Mouse (Mus musculus): Measurements from ENCODE around the gene Aqp12. TPM values are rescaled to one million over a fixed set of nuclear protein-coding genes. Genes with fewer than 3 reads are reported as not detected.
A peak's percentile ranks its signal among the peaks of the same experiment; 100 is the strongest.

Gene Aqp12
- total and polyA plus RNA-seq, 2 experiments: 0.37 TPM; not detected in 1

DNA sequence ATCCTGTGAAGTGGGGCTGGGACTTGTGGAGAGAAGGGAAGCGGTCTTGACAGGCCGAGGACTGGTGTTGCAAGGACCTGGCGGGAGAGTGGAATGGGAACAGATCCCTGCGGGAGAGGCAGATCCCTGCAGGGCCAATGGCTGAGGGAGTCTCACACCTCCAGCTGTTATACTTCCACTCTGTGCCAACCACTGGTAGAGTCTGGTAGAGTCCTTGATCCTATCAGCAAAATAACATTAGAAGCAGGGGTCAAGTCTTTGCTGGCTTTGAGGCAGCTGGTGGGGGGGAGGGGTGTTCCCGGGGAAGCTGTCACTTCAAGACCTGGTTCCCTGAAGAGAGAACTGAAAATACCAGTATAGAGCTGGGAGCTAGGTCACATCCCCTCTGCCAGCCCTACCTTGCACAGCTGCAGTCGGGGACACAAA lies 30.0 kb upstream of the Aqp12 start:
- H3K4me3 ChIP-seq (ENCODE audit: insufficient read depth, low read depth, low read length): no peak overlapping the region
- no peak overlapping the region for H3K9ac ChIP-seq (ENCODE audit: low read depth, low read length)
- no peaks in the 10 kb centered on the region for H3K36me3 ChIP-seq (ENCODE audit: control insufficient read depth, insufficient read depth, low read length)
- H3K79me2 ChIP-seq (ENCODE audit: control insufficient read depth, insufficient read depth, low read length): no peaks in the 10 kb centered on the region
- H3K27ac ChIP-seq (replicated peaks; ENCODE audit: insufficient read depth, low read depth, low read length): no peak overlapping the region
- no peak for DNase-seq (ENCODE audit: extremely low read depth, low read depth, low spot score)
- TF ChIP-seq CTCF (IDR thresholded peaks at IDR 0.05; ENCODE audit: low read depth, low read length) (no peak), POLR2A (IDR thresholded peaks at IDR 0.05; ENCODE audit: extremely low read depth, insufficient read depth, low read length) (no peak)
- H3K4me1 ChIP-seq (ENCODE audit: control insufficient read depth, insufficient read depth, low read length): no peaks in the 10 kb centered on the region
- H3K27me3 ChIP-seq (ENCODE audit: control insufficient read depth, insufficient read depth, low read length): no peaks in the 10 kb centered on the region
- WGBS: 73% methylated on average over 6 of the region's 6 CpGs

DNA sequence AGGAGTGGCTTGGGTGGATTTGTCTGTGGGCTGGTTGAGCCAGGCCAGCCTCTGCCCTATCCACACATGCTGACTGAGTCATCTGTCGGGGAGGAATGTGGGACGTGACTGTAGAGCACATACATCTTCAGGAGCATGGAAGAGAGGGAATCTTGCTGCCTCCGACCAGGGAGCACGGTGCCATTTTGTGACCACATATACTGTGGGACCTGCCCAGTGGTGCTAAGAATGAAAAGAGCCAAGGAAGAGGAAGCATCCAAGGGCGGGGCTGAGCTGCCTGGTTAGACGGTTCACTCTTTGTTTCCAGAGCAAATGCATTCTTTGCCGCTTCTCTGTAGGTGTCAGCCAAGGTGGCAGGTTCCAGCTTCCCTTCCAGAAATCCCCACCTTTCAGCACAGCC lies 27.5 kb upstream of the Aqp12 start:
- DNase-seq (ENCODE audit: extremely low read depth, low read depth, low spot score): no peak
- H3K79me2 ChIP-seq (ENCODE audit: control insufficient read depth, insufficient read depth, low read length): no peaks in the 10 kb centered on the region
- WGBS: 59% methylated on average over 7 of the region's 7 CpGs

DNA sequence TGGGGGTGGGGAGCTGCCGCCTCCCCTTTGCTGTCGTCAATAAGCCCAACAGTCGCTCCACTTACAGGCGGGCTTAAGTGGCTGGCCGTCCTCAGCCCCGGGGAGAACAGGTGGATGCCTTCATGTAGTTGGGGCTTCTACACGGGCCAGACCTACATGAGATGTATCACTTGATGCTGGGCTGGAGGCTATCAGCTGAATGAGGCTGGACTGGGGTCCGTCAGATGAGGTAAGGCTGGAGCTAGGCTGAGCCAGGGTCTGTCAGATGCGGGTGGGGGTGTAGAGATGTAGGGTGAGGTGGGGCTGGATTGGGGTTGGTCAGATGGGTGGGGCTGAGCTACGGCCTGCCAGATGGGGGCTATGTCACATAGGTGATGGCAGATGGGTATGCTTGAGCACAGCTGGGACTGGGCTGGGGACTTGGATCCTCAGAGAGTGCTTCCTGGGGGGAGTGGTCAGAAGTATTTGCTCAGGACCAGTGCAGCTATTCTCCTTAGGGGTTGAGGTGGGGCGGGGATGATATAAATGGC lies 27.0 kb upstream of the Aqp12 start:
- Histone ChIP-seq H3K79me2 (ENCODE audit: control insufficient read depth, insufficient read depth, low read length) (no peaks in the 10 kb centered on the region), H3K27ac (replicated peaks; ENCODE audit: insufficient read depth, low read depth, low read length) (no peak overlapping the region)
- 42% methylated on average over 11 of the region's 11 CpGs for WGBS

More for the DNA sequence above, 27.5 kb upstream of the Aqp12 start:
- Histone ChIP-seq H3K4me1 (ENCODE audit: control insufficient read depth, insufficient read depth, low read length) (no peaks in the 10 kb centered on the region), H3K27me3 (ENCODE audit: control insufficient read depth, insufficient read depth, low read length) (no peaks in the 10 kb centered on the region), H3K36me3 (ENCODE audit: control insufficient read depth, insufficient read depth, low read length) (no peaks in the 10 kb centered on the region), H3K4me3 (ENCODE audit: insufficient read depth, low read depth, low read length) (no peak overlapping the region), H3K9ac (ENCODE audit: low read depth, low read length) (no peak overlapping the region), H3K27ac (replicated peaks; ENCODE audit: insufficient read depth, low read depth, low read length) (no peak overlapping the region)
- TF ChIP-seq POLR2A (IDR thresholded peaks at IDR 0.05; ENCODE audit: extremely low read depth, insufficient read depth, low read length) (no peak), CTCF (IDR thresholded peaks at IDR 0.05; ENCODE audit: low read depth, low read length) (no peak)

DNA sequence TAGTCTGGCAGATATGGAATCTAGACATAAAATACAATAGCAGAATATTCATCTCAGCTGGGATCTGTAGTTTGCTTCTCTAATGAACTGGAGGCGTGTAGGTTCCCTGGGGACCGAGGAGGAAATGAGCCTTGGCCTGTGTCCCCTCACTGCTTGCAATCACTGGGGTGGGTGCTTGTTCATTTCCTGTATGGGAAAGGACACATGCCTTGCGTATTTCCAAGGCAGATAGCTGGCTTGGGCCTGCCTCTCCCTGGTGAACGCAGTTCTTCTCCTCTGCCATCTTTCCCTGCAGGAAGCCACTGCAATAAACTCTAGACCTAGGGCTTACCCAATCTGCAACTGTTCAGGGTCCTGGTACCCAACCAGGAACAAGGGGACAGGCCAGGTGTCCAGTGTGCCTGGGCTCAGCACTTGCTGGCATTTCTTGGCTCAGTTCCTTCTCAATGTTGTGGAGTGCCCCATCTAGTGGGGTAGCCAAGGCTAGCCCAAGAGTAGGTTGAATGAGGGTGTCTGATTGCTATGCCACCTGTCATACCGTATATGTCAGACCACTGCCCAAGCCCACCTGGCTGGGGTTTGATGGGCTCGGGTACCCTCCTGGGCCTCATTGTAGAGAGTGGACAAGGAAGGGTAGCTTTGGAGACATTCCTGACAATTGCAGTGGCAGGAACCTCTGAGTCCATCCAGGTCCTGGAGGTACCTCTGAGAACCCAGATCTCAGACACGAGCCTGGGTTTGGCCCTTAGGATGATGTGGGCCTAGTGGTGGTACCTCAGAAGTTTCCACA lies 24.9 kb upstream of the Aqp12 start:
- H3K79me2 ChIP-seq (ENCODE audit: control insufficient read depth, insufficient read depth, low read length): no peaks in the 10 kb centered on the region
- H3K9ac ChIP-seq (ENCODE audit: low read depth, low read length): no peak overlapping the region
- H3K27ac ChIP-seq (replicated peaks; ENCODE audit: insufficient read depth, low read depth, low read length): peak overlapping the region; percentile 52
- no peaks in the 10 kb centered on the region for H3K36me3 ChIP-seq (ENCODE audit: control insufficient read depth, insufficient read depth, low read length)
- H3K4me1 ChIP-seq (ENCODE audit: control insufficient read depth, insufficient read depth, low read length): no peaks in the 10 kb centered on the region
- H3K27me3 ChIP-seq (ENCODE audit: control insufficient read depth, insufficient read depth, low read length): no peaks in the 10 kb centered on the region
- no peak for DNase-seq (ENCODE audit: extremely low read depth, low read depth, low spot score)
- H3K4me3 ChIP-seq (ENCODE audit: insufficient read depth, low read depth, low read length): no peak overlapping the region
- TF ChIP-seq POLR2A (IDR thresholded peaks at IDR 0.05; ENCODE audit: extremely low read depth, insufficient read depth, low read length) (no peak), CTCF (IDR thresholded peaks at IDR 0.05; ENCODE audit: low read depth, low read length) (no peak)
- WGBS: 75% methylated on average over 7 of the region's 7 CpGs

More for the DNA sequence above, 27.0 kb upstream of the Aqp12 start:
- no peak for DNase-seq (ENCODE audit: extremely low read depth, low read depth, low spot score)
- Histone ChIP-seq H3K4me1 (ENCODE audit: control insufficient read depth, insufficient read depth, low read length) (no peaks in the 10 kb centered on the region), H3K36me3 (ENCODE audit: control insufficient read depth, insufficient read depth, low read length) (no peaks in the 10 kb centered on the region), H3K9ac (ENCODE audit: low read depth, low read length) (no peak overlapping the region), H3K4me3 (ENCODE audit: insufficient read depth, low read depth, low read length) (no peak overlapping the region), H3K27me3 (ENCODE audit: control insufficient read depth, insufficient read depth, low read length) (no peaks in the 10 kb centered on the region)
- no peak for TF ChIP-seq CTCF (IDR thresholded peaks at IDR 0.05; ENCODE audit: low read depth, low read length)

DNA sequence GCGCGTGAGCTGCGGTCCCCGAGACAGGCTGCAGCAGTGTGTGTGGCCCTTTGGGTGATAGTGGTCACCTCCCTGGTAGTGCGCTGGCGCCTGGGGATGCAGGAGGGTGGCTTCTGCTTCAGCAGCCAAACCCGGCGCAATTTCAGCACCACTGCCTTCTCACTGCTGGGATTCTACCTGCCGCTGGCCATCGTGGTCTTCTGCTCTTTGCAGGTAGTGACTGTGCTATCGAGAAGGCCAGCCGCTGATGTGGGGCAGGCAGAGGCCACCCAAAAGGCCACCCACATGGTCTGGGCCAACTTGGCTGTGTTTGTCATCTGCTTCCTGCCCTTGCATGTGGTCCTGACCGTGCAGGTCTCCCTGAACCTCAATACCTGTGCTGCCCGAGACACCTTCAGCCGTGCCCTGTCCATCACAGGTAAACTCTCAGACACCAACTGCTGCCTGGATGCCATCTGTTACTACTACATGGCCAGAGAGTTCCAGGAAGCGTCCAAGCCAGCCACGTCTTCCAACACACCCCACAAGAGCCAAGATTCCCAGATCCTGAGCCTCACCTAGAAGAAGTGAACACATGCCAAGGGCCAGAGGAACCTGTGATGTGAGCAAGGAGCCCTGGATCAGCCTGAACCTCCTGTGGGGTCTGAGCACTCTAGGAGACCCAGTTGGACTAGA lies 23.1 kb upstream of the Aqp12 start:
- Histone ChIP-seq H3K27me3 (ENCODE audit: control insufficient read depth, insufficient read depth, low read length) (no peaks in the 10 kb centered on the region), H3K4me3 (ENCODE audit: insufficient read depth, low read depth, low read length) (no peak overlapping the region), H3K9ac (ENCODE audit: low read depth, low read length) (no peak overlapping the region), H3K27ac (replicated peaks; ENCODE audit: insufficient read depth, low read depth, low read length) (no peak overlapping the region), H3K4me1 (ENCODE audit: control insufficient read depth, insufficient read depth, low read length) (no peaks in the 10 kb centered on the region), H3K36me3 (ENCODE audit: control insufficient read depth, insufficient read depth, low read length) (no peaks in the 10 kb centered on the region), H3K79me2 (ENCODE audit: control insufficient read depth, insufficient read depth, low read length) (no peaks in the 10 kb centered on the region)
- DNase-seq (ENCODE audit: extremely low read depth, low read depth, low spot score): no peak
- no peak for TF ChIP-seq POLR2A (IDR thresholded peaks at IDR 0.05; ENCODE audit: extremely low read depth, insufficient read depth, low read length)
- no peak for TF ChIP-seq CTCF (IDR thresholded peaks at IDR 0.05; ENCODE audit: low read depth, low read length)
- 96% methylated on average over 17 of the region's 17 CpGs for WGBS

Data from liver, adult 2 months (tissue).